Mouse (Mus musculus): Measurements from ENCODE around the gene Tsen34. TPM values are rescaled to one million over a fixed set of nuclear protein-coding genes. Genes with fewer than 3 reads are reported as not detected.

Tsen34 gene
- polyA plus RNA-seq (2017; shearing (Covaris generic)) = 23.0 TPM

GRCm38 (mm10) chr7:3692382-3692986 lies at the start of gene Tsen34:
Gene Tsen34 (plus strand): TSS chr7:3692863.

GRCm38 (mm10) chr7:3644672-3645487 lies 47.8 kb upstream of the Tsen34 start, which contains the start of gene Cnot3:
Gene Cnot3 (plus strand): TSS chr7:3645268.

GRCm38 (mm10) chr7:3665215-3666114 lies 27.2 kb upstream of the Tsen34 start, which contains the start of gene Leng1:
Gene Leng1 (minus strand): TSS chr7:3665840.

GRCm38 (mm10) chr7:3677342-3677741 lies 15.3 kb upstream of the Tsen34 start, which contains the start of gene Tmc4:
Gene Tmc4 (minus strand): TSS chr7:3677553.

GRCm38 (mm10) chr7:3692987-3693808 lies 535 bp downstream of the Tsen34 start, which contains the start of gene Mboat7:
Gene Mboat7 (minus strand): TSS chr7:3693523.

GRCm38 (mm10) chr7:3703879-3704441 lies 11.3 kb downstream of the Tsen34 start, which contains the start of gene Rps9:
Gene Rps9 (plus strand): TSS chr7:3703993.

GRCm38 (mm10) chr7:3720268-3720667 lies 27.6 kb downstream of the Tsen34 start, which contains the start of gene Pirb:
Gene Pirb (minus strand): TSS chr7:3720391.

Other genes starting within 250 kb of the Tsen34 start
- not detected for gene Tarm1, start 190.2 kb upstream of the Tsen34 start, polyA plus RNA-seq (2017; shearing (Covaris generic))
- gene Oscar, start 76.7 kb upstream of the Tsen34 start, polyA plus RNA-seq (2017; shearing (Covaris generic)) = 0.19 TPM
- gene Ndufa3, start 75.5 kb upstream of the Tsen34 start, polyA plus RNA-seq (2017; shearing (Covaris generic)) = 285 TPM
- gene Tfpt, start 62.9 kb upstream of the Tsen34 start, polyA plus RNA-seq (2017; shearing (Covaris generic)) = 26.4 TPM
- 48.7 TPM for gene Prpf31, start 62.9 kb upstream of the Tsen34 start, polyA plus RNA-seq (2017; shearing (Covaris generic))
- gene Cnot3, start 47.6 kb upstream of the Tsen34 start, polyA plus RNA-seq (2017; shearing (Covaris generic)) = 93.3 TPM
- 28.2 TPM for gene Leng1, start 27.0 kb upstream of the Tsen34 start, polyA plus RNA-seq (2017; shearing (Covaris generic))
- gene Tmc4, start 15.3 kb upstream of the Tsen34 start, polyA plus RNA-seq (2017; shearing (Covaris generic)) = 4.5 TPM
- gene Mboat7, start 660 bp downstream of the Tsen34 start, polyA plus RNA-seq (2017; shearing (Covaris generic)) = 86.5 TPM
- 2,509 TPM for gene Rps9, start 11.1 kb downstream of the Tsen34 start, polyA plus RNA-seq (2017; shearing (Covaris generic))
- 0.12 TPM for gene Pirb, start 27.5 kb downstream of the Tsen34 start, polyA plus RNA-seq (2017; shearing (Covaris generic))
- gene Gm15448, start 132.8 kb downstream of the Tsen34 start, polyA plus RNA-seq (2017; shearing (Covaris generic)) = not detected
- gene Pira2, start 152.2 kb downstream of the Tsen34 start, polyA plus RNA-seq (2017; shearing (Covaris generic)) = not detected
- not detected for gene Gm14548, start 205.3 kb downstream of the Tsen34 start, polyA plus RNA-seq (2017; shearing (Covaris generic))
- not detected for gene Lilra6, start 222.6 kb downstream of the Tsen34 start, polyA plus RNA-seq (2017; shearing (Covaris generic))